Mouse (Mus musculus) heart, embryonic 14.5 days (tissue): ENCODE measurements around the gene Smok3b. TPM values are rescaled to one million over a fixed set of nuclear protein-coding genes. Genes with fewer than 3 reads are reported as not detected.

ENCODE experiments used
- ATAC-seq: fragments of 200-750 bp; cut with Nextera tagmentation; 2 replicates; pipeline ENCODE4 v1.8.0; 2017; ENCODE audit warnings: low read depth, moderate TSS enrichment; ENCODE audit not compliant: insufficient number of reproducible peaks, insufficient read depth, low FRiP score
- H3K27ac ChIP-seq, 2 experiments: fragments of 200-500 bp in 1 of 2; fragments of 300-500 bp in 1 of 2; sonication (generic) in 1 of 2; replicated peaks in 1 of 2; 2 replicates each; pipeline ENCODE4 v1.5.1; 2012 to 2014; ENCODE audit warnings: low read depth in 2 of 2, low read length in 2 of 2, control low read depth in 1 of 2, mild to moderate bottlenecking in 1 of 2, mixed read lengths in 1 of 2; ENCODE audit not compliant: control insufficient read depth in 1 of 2, insufficient read depth in 1 of 2
- H3K27me3 ChIP-seq: fragments of 300-500 bp; sonication (generic); 2 replicates; pipeline ENCODE4 v1.6.1; 2014; ENCODE audit warnings: mild to moderate bottlenecking, low read length, control low read depth; ENCODE audit not compliant: control insufficient read depth, insufficient read depth
- H3K36me3 ChIP-seq: fragments of 300-500 bp; sonication (generic); 2 replicates; pipeline ENCODE4 v1.6.1; 2014; ENCODE audit warnings: mild to moderate bottlenecking, control low read depth, low read length, mixed read lengths; ENCODE audit not compliant: control insufficient read depth, insufficient read depth
- H3K4me1 ChIP-seq, 2 experiments: fragments of 200-500 bp in 1 of 2; fragments of 300-500 bp in 1 of 2; sonication (generic) in 1 of 2; 2 replicates each; pipeline ENCODE4 v1.6.1; 2012 to 2014; ENCODE audit warnings: low read length in 2 of 2, control low read depth in 1 of 2, mixed read lengths in 1 of 2; ENCODE audit not compliant: control insufficient read depth in 2 of 2, insufficient read depth in 2 of 2
- H3K4me2 ChIP-seq: fragments of 300-500 bp; sonication (generic); 2 replicates; pipeline ENCODE4 v1.6.1; 2014; ENCODE audit warnings: mild to moderate bottlenecking, low read length
- H3K4me3 ChIP-seq, 2 experiments: fragments of 200-500 bp in 1 of 2; fragments of 300-500 bp in 1 of 2; sonication (generic) in 1 of 2; 2 replicates each; pipeline ENCODE4 v1.5.1; 2012 to 2014; ENCODE audit warnings: low read length in 2 of 2, mild to moderate bottlenecking in 2 of 2, control low read depth in 1 of 2, low read depth in 1 of 2, moderate library complexity in 1 of 2; ENCODE audit not compliant: control insufficient read depth in 1 of 2, insufficient read depth in 1 of 2
- H3K9ac ChIP-seq: fragments of 300-500 bp; sonication (generic); 2 replicates; pipeline ENCODE4 v1.6.1; 2014; ENCODE audit warnings: mild to moderate bottlenecking, low read length
- H3K9me3 ChIP-seq: fragments of 300-500 bp; sonication (generic); 2 replicates; pipeline ENCODE4 v1.6.1; 2016; ENCODE audit warnings: low read length, control low read depth; ENCODE audit not compliant: control insufficient read depth
- WGBS: fragments of 180-500 bp; shearing (Covaris S2); extraction: QIAGEN DNeasy Blood & Tissue Kit; methylation state at CpG from one replicate; pipeline ENCODE4 v1.1.7; 2014; 5-methylcytosine and 5-hydroxymethylcytosine counted together
- polyA plus RNA-seq: library from polyadenylated mRNA; unstranded; fragments of >200 nt; fragmentation: Nextera tagmentation; extraction: Ambion mirVana; gene quantifications from 2 replicates; pipeline ENCODE4 v1.2.1, GENCODE M21; 2014

The Smok3b gene
- polyA plus RNA-seq, 1 experiment from 2014 or later, result not detected

DNA sequence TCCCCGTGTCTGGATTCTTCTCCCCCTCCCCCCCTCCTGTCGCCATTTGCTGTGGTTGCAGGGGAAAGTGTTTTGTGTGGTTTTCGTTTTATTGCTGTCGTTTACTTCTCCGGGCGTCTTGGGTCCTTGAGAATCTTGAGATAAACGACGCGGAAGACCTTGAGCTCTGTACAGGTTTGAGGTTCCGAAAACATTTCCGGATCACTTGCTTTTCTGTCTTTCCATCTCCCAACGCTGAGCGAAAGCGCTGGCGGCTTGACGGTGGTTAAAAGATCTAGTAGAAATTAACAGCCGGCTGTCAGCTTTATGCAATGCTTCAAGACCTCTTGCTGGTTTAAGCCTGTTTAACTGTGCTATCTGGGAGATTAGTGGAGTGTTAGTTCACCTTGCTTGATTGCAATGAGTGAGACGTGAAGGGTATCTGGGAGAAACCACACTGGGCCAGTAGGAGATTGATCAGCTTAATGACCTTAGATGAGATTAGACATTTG, 64.2 kb downstream of the Smok3b start:
- Histone ChIP-seq H3K4me1 (peaks cover 0 to 14% of the 10 kb centered on the region in 2 experiments; a peak in 2 of 4 replicates), H3K9ac (peak overlapping the region; percentile 98), H3K4me2 (peak overlapping the region; percentile 92), H3K27ac (peak overlapping the region; percentile 67 to 81; a peak in 3 of 4 replicates), H3K9me3 (no peaks in the 10 kb centered on the region), H3K36me3 (peaks cover 22% of the 10 kb centered on the region), H3K27me3 (no peaks in the 10 kb centered on the region), H3K4me3 (peak overlapping the region; percentile 70 to 87)
- under 1% methylated on average over 18 of the region's 18 CpGs for WGBS
- ATAC-seq, result peak; percentile 6; the same call in 1 of the 2 replicates

DNA sequence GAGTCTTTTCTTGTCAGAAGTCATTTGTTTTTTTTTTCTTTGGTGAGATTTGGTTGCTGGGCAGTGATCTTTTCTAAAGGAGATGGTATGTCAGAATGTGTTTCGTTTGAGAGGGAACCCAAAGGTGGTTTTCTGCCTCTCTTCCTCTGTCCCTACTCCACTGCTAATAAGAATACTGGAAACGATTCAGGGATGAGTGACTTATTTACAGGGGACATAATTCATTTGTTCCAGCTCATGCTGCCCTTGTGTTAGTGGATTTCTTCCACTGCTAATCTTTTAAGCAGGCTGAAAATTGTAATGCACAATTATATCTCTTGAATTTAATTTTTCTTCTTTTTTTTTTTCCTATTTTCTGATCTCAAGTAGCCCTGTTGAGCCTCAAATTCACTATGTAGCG, 65.6 kb downstream of the Smok3b start:
- no peak overlapping the region for H3K27ac ChIP-seq
- WGBS, result 84% methylated on average over 3 of the region's 3 CpGs
- H3K27me3 ChIP-seq, result no peaks in the 10 kb centered on the region
- no peak for ATAC-seq
- no peak overlapping the region for H3K4me3 ChIP-seq
- peaks cover 0 to 14% of the 10 kb centered on the region in 2 experiments; a peak in 2 of 4 replicates for H3K4me1 ChIP-seq
- peaks cover 22% of the 10 kb centered on the region for H3K36me3 ChIP-seq
- H3K4me2 ChIP-seq, result peak overlapping the region; percentile 92; the same call in 1 of the 2 replicates
- H3K9me3 ChIP-seq, result no peaks in the 10 kb centered on the region
- H3K9ac ChIP-seq, result peak overlapping the region; percentile 98; the same call in 1 of the 2 replicates

DNA sequence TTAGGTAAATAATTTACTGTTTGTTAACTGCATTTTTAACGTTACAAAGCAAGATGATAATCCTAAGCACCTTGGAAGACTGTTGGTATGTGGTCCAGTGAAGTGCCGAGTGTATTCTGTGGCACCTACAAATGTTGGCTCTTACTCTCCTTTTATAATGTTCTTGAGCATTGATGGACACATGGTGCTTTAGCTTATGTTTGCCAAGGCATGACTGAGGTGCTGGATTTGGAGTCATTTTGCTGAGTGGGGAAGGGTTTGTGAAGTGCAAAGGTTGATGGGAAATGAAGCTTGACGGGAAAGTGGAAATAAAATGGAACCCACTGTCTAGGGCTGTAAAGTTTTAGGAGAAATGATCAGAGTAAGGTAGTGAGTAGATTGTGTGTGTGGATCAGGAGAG, 67.1 kb downstream of the Smok3b start:
- peaks cover 30% of the 10 kb centered on the region for H3K36me3 ChIP-seq
- H3K4me2 ChIP-seq, result no peak overlapping the region
- H3K4me3 ChIP-seq, result no peak overlapping the region
- H3K4me1 ChIP-seq, result peaks cover 0 to 17% of the 10 kb centered on the region in 2 experiments; a peak in 2 of 4 replicates
- whole genome bisulfite sequencing, result 77% methylated on average over 3 of the region's 3 CpGs
- no peak for ATAC-seq
- H3K27ac ChIP-seq, result no peak overlapping the region
- H3K9ac ChIP-seq, result no peak overlapping the region
- no peaks in the 10 kb centered on the region for H3K9me3 ChIP-seq
- no peaks in the 10 kb centered on the region for H3K27me3 ChIP-seq

DNA sequence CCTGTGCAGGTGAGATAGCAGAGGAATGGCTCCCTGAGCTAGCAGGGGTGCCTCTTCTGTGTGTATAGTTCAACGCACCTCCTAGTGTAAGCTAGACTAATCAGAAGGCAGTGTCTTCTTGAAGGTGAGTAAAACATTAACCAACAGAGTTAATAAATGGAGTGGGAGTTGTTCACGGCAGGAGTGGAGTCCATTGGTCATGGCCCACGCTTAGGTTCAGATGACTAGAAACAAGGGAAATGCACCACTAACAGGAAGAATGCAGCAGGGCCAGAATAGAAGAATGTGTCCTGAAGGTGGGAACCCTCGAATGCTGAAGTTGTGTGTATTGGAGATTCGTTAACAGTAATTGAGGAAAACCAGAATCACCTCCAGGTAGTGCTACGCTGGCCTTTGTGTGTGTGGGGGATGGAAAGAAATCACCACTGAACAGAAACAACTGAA, 67.9 kb downstream of the Smok3b start:
- no peak overlapping the region for H3K27ac ChIP-seq
- peaks cover 38% of the 10 kb centered on the region for H3K36me3 ChIP-seq
- H3K27me3 ChIP-seq, result no peaks in the 10 kb centered on the region
- no peak overlapping the region for H3K9ac ChIP-seq
- ATAC-seq, result no peak
- 84% methylated on average over 6 of the region's 6 CpGs for WGBS
- no peaks in the 10 kb centered on the region for H3K9me3 ChIP-seq
- no peak overlapping the region for H3K4me3 ChIP-seq
- no peak overlapping the region for H3K4me2 ChIP-seq
- peaks cover 0 to 17% of the 10 kb centered on the region in 2 experiments; a peak in 2 of 4 replicates for H3K4me1 ChIP-seq

DNA sequence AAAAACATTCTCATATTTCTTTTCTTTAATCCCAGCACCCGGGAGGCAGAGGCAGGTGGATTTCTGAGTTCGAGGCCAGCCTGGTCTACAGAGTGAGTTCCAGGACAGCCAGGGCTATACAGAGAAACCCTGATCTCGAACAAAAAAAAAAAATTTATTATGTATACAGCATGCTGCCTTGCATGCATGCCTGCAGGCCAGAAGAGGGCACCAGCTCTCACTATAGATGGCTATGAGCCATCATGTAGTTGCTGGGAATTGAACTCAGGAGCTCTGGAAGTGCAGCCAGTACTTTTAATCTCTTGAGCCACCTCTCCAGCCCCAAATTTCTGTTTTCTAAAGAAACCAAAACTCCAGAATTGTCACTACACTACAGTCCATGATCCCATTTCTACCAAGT, 69.0 kb downstream of the Smok3b start:
- Histone ChIP-seq H3K27me3 (no peaks in the 10 kb centered on the region), H3K36me3 (peaks cover 49% of the 10 kb centered on the region), H3K4me3 (no peak overlapping the region), H3K4me1 (peaks cover 0 to 13% of the 10 kb centered on the region in 2 experiments; a peak in 2 of 4 replicates), H3K9me3 (no peaks in the 10 kb centered on the region), H3K9ac (no peak overlapping the region), H3K27ac (no peak overlapping the region), H3K4me2 (no peak overlapping the region)
- WGBS, result 85% methylated on average over 3 of the region's 3 CpGs
- no peak for ATAC-seq

DNA sequence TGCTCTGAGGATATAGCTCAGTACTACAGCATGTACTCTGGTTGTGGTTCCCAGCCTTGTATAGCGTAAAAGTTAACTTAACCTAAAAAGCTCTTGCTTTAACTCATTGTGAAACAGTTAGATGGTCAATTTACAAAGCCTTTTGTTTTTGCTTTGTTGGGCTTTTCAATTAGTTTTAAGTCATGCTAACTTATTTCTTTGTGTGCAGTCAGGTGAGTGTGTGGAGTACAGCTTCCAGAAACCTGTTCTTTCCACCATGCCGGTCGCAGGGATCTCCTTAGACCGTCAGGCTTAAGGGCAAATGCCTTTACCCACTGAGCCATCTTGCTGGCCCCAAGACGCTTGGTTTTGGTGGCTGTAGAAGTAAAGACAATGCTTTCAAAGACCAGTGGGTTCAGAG, 69.5 kb downstream of the Smok3b start:
- WGBS, result 92% methylated on average over 5 of the region's 5 CpGs
- Histone ChIP-seq H3K27me3 (no peaks in the 10 kb centered on the region), H3K4me3 (no peak overlapping the region), H3K4me2 (no peak overlapping the region), H3K4me1 (peaks cover 0 to 13% of the 10 kb centered on the region in 2 experiments; a peak in 2 of 4 replicates), H3K9me3 (no peaks in the 10 kb centered on the region), H3K9ac (no peak overlapping the region), H3K27ac (no peak overlapping the region), H3K36me3 (peaks cover 54% of the 10 kb centered on the region)
- ATAC-seq, result no peak

DNA sequence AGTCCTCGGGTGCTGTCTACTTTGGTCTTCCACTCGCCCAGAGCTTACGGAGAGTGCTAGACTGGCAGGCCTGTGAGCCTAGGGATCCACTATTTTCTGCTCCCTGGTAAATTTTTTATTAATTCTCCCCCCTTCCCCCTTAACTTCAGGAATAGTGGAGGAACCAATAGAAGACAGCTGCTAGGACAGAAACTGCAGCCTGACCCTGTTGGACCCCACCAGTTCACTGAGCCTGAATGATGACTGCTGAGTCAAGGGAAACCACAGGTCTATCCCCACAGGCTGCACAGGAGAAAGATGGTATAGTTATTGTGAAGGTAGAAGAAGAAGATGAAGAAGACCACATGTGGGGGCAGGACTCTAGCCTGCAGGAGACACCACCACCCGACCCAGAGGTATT, 71.5 kb downstream of the Smok3b start:
- no peaks in the 10 kb centered on the region for H3K27me3 ChIP-seq
- H3K4me3 ChIP-seq, result no peak overlapping the region
- 97% methylated on average over 4 of the region's 4 CpGs for WGBS
- no peaks in the 10 kb centered on the region for H3K9me3 ChIP-seq
- H3K4me1 ChIP-seq, result peaks cover 0 to 3% of the 10 kb centered on the region in 2 experiments; a peak in 1 of 4 replicates
- no peak overlapping the region for H3K4me2 ChIP-seq
- ATAC-seq, result no peak
- H3K9ac ChIP-seq, result no peak overlapping the region
- H3K36me3 ChIP-seq, result peaks cover 65% of the 10 kb centered on the region
- peak overlapping the region in 1 of 2 experiments; percentile 3; a peak in 1 of 4 replicates for H3K27ac ChIP-seq

DNA sequence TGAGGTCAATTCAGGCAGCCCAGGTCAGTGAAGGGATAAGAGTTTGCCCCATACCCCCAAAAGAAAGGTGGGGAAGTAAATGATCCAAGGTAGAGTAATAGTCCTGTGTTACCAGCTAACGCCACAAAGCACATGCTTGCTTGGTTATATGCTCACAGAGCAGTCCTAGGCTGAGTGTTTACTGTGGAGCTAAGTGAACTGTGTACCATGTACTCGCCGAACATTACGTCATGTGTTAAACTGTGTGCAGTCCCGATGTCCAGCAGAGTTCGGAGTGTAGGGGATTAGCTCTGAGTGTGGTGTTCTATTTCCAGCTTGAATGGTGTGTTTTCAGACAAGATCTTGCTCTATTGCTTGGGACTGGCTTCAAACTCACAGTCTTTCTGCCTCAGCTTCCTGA, 73.2 kb downstream of the Smok3b start:
- Histone ChIP-seq H3K4me3 (no peak overlapping the region), H3K9ac (no peak overlapping the region), H3K4me1 (peaks cover 0 to 3% of the 10 kb centered on the region in 2 experiments; a peak in 1 of 4 replicates), H3K9me3 (no peaks in the 10 kb centered on the region), H3K4me2 (no peak overlapping the region), H3K36me3 (peaks cover 68% of the 10 kb centered on the region), H3K27me3 (no peaks in the 10 kb centered on the region), H3K27ac (no peak overlapping the region)
- 89% methylated on average over 6 of the region's 6 CpGs for WGBS
- no peak for ATAC-seq
